Mouse (Mus musculus) heart, postnatal 4 days (tissue): ENCODE measurements around the gene Wipf3. TPM values are rescaled to one million over a fixed set of nuclear protein-coding genes. Genes with fewer than 3 reads are reported as not detected.
A peak's percentile ranks its signal among the peaks of the same experiment; 100 is the strongest.

Experiments used
- DNase-seq: peaks from one replicate; pipeline ENCODE4 v3.0.0; 2021
- total RNA-seq, 2 experiments: library from RNA; stranded (reverse); gene quantifications; 2 replicates each; pipeline ENCODE4 v1.2.3; 2021

Wipf3 gene
- total RNA-seq, 2 experiments from 2014 or later, result 15.2 to 15.9 TPM

- peak; percentile 61 for DNase-seq
These were observed 49.4 kb downstream of the Wipf3 start for GRCm38 (mm10) chr6:54478646-54479324.

- DNase-seq, result no peak
These were observed 52.1 kb downstream of the Wipf3 start for GRCm38 (mm10) chr6:54481390-54482112.

DNA sequence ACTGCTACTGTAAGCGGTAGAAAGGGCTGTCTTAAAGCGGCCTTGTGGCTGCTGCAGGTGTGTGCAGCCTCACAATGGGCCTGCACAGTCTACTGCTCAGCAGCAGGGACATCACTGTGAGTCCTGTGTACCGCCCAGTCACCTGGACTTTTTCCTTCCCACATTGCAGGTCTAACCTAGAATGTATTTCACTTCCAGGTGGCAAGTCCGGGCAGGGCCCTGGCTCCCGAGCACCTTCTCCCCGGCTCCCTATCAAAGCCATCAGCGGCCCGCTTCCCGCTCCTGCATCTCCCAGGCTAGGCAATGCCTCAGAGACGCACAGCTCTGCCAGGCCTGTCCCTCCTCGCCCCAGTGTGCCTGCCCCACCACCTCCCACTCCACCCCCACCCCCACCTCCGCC lies 55.6 kb downstream of the Wipf3 start:
- no peak for DNase-seq

DNA sequence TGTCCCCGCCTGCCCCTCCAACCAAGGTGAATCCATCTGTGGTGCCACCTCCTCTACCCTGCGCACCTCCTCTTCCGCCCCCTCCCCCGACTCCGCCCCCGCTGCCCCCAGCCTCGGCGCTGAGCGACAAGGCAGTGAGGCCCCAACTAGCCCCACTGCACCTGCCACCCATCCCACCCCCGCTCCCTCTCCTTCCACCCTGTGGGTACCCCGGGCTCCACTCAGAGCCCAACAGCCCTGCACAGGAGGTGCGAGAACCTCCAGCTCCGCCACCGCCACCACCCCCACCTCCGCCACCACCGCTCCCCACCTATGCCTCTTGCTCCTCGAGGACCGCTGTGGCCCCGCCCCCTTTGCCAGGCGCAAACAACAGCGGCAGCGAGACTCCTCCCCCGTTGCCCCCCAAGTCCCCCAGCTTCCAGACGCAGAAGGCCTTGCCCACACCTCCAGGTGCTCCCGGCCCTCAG lies 56.1 kb downstream of the Wipf3 start:
- no peak for DNase-seq

DNA sequence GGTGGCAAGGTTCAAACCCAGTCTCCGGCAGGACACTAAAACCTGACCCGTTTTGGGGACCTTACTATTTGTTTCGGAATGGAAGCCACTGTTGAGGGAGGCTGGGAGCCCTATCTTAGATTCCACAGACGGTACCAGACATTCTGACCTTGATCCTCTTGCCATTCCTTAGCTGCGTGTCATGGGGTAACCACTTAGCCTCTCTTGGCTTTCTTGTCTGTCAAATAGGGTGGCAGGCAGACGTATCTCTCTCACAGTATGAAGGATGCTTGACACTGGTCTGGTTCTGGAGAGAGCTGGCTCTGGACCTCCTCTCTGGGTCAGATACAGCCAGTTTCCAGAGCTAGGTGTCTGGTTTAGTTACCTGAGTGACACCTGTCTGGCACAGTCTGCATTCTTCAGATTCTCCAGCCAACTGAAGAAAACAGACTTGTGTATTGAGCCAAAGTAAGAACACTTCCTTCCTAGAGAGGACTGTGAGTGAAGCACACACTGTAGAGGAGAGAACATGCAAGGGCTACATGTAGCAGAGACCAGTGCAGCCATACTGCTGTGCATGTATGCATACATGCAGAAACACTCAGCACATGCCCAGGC lies 56.7 kb downstream of the Wipf3 start:
- no peak for DNase-seq

DNA sequence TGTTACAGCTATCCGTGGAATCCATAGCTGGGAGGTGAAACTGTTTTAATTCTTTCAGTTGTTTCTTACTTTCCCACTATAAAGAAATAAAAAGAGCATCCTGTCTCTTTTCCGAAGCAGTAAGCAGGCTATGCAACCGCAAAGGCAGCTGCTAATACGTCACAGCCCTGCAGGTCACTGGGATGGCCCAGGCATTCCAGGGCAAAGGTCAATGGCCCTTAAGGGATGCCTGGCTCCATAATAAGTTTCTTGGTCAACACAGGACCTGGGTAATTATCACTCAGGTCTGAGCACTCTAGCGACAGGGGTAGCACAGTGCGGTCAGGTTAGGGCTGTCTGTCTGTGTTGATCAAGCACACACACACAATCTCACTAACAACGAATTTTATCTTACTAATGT lies 61.7 kb downstream of the Wipf3 start:
- DNase-seq, result no peak

- no peak for DNase-seq
These were observed 64.7 kb downstream of the Wipf3 start for GRCm38 (mm10) chr6:54494097-54494496.

DNA sequence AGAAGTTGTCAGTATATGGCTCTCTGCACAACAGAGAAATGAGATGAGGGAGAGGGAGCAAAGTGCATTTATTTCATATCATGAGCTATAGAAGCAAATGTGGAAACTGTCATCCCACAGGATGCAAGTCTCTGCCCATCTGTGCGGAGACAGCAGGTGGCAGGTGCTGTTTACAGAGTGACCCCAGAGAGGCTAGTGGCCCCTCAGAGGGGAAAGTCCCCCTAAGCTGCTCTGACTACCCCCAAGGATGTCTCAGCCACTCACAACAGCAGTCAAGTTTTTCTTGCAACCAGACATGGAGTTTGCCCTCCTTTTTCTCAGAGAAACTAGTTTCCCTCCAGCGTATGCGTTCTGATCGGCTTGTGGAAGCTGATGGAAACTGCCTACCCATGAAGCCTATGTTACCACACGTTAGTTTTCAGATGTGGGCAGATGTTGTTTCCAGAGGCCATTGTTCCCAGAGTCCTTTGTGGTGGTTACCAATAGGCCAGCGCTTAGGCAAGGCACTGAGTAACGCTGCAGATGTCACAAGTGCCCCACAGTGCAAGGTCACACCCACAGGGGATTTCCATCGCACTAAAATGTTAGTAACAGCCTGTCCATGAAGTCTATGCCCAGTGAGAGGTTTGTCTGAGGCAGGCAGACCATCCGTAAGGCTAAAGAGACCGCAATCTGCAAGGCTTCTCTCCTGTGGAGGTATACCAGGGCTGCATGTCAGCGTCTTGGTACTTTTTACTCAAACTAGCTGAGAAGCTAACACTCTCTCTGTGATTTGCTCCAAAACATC lies 65.4 kb downstream of the Wipf3 start:
- DNase-seq, result no peak

DNA sequence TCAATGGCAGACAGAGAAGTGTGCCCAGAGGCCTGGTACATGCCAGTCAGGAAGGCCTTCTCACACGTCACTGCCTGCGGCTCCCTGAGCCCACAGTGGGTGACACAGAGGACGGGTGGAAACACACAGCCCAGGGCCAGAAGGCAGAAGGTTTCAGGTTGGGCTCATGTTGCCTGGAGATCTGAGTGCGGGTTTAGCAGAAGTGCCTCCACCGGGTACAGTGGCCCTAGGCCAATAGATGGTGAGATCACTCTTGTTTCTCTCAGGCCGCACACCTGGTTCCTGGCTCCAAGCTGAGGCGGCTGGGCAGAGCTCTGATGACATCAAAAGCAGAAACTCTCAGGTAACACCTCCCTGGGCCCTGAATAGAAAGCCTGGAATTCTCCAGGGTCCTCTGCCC lies 66.8 kb downstream of the Wipf3 start:
- no peak for DNase-seq

DNA sequence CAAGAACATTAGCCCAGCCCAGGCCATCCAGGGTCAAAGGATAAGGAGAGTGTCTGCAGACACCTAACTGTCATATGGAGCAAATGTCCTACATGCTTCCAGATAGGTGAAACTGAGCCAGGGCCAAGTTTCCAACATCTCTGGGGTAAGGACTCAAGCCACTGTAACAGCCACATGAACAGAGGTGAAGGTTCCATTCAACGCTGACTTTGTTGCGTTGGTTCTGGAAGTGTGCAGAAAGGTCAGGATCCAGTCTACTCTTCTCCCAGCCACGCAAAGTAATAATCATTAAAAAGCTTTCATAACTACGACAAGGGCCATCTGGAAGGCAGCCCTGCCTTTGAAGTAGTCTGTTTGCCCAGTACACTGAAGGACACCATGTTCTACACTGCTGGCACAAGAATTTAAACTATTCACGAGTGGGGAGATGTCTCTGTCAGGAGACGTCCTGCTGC lies 73.3 kb downstream of the Wipf3 start:
- no peak for DNase-seq

DNA sequence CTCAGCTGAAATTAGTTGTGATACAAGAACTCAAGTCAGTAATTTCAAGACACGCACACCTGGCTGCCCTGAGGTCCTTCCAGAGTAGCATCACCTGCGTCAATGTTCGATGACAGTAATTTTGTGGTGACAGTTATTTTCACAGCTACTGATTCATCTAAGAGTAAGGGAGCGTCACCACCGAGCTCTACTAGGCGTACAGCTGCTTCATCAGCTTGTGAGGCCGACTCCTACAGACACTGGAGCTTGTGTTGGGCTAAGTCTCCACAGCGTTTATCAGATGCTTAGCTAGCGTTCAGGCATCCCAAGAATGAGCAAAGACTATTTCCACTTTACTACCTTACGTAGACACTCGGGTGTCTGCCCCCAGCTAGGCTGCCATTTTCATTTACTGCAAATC lies 76.9 kb downstream of the Wipf3 start:
- no peak for DNase-seq

GRCm38 (mm10) chr6:54507002-54507401 lies 77.6 kb downstream of the Wipf3 start:
- DNase-seq, result peak; percentile 73

DNA sequence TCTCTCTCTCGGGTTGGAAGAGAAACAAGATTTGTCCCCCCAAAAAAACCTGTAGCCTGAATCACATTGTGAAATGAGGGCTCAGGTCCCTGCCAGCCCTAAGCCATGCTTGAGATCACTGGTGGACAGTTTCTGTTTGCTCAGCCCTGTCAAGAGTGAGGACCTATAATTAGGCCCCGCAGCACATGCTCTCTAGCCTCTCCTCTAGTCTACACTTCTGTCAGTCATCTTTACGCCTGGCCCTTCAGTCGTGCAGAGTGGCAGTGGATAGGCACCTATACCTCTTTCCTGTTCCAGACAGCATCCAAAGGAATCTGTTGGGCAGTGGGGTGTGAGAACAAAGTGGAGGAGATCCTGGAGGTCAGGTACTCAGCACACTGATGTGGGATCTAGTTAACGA lies 78.4 kb downstream of the Wipf3 start:
- peak; percentile 9 for DNase-seq

- DNase-seq, result no peak
These were observed 78.9 kb downstream of the Wipf3 start for GRCm38 (mm10) chr6:54508256-54508793.

- DNase-seq, result no peak
These were observed 79.9 kb downstream of the Wipf3 start for GRCm38 (mm10) chr6:54509264-54509663.

DNA sequence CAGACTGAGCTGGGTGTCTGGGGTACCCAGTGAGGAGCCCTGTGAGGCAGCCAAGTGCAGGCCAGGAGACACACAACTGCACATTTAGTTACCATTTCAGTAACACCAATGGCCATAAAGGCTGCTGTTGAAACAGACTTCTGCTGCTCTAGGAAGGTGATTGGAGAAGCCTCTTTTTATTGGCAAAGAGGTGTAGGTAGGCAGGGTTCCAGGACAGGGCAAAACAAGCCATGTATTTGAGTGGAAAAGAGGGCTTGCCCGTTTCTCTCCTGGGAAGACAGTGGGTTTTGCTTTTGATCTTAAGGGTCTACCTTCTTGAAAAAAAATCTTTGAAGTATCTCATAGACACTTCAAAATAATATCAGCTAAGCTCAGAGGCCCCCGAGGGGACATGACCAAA lies 82.9 kb downstream of the Wipf3 start:
- no peak for DNase-seq

- no peak for DNase-seq
These were observed 87.2 kb downstream of the Wipf3 start for GRCm38 (mm10) chr6:54516512-54517134.

DNA sequence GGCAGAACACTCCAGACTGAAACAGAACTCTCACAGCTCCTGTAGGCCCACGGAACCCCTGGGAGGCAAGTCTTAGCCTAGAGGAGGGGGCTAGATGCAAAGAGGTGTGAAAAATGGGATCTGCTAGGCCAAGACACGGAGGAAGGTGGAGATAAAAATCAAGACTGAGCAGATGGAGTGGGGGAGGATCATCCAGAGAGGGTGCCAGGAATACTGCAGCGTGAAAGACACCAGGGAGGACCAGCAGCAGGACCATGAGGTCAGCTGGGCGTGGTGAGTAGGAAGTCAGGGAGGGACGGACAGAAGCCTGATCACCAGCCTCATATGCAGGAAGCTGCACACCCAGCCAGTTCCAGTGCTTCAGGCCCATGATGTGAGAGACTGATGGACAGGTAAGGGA lies 89.4 kb downstream of the Wipf3 start:
- DNase-seq, result no peak

GRCm38 (mm10) chr6:54528666-54529065 lies 99.3 kb downstream of the Wipf3 start:
- DNase-seq, result no peak

GRCm38 (mm10) chr6:54530182-54530581 lies 100.8 kb downstream of the Wipf3 start:
- DNase-seq, result no peak

GRCm38 (mm10) chr6:54531048-54531481 lies 101.7 kb downstream of the Wipf3 start:
- DNase-seq, result peak; percentile 21

DNA sequence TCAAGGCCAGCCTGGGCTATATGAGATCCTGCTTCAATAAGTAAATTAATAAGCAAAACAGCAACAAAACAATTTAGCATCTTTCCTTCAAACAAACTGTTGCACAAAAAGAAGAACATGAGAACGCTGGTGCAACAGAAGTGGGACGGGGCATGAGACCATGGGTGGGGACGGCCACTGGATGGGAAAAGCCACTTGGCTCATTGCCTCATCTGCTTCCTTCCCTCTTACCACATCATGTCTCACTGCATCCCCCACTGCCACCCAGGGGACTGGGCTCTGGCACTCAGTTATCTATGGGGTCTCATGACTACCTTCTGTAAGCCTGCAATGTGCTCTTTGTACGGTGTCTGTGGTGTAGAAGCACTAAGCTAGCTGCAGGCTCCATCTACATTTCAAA lies 106.1 kb downstream of the Wipf3 start:
- DNase-seq, result no peak
